Mouse (Mus musculus): ENCODE results near the gene Afg3l1. TPM values are rescaled to one million over a fixed set of nuclear protein-coding genes. Genes with fewer than 3 reads are reported as not detected.

The Afg3l1 gene
- 27.3 TPM for polyA plus RNA-seq (2014; fragmentation: Illumina TruSeq; extraction: RNeasy Lipid Tissue Mini Kit (QIAGEN cat#74804); ENCODE audit: low read depth, low replicate concordance)

DNA sequence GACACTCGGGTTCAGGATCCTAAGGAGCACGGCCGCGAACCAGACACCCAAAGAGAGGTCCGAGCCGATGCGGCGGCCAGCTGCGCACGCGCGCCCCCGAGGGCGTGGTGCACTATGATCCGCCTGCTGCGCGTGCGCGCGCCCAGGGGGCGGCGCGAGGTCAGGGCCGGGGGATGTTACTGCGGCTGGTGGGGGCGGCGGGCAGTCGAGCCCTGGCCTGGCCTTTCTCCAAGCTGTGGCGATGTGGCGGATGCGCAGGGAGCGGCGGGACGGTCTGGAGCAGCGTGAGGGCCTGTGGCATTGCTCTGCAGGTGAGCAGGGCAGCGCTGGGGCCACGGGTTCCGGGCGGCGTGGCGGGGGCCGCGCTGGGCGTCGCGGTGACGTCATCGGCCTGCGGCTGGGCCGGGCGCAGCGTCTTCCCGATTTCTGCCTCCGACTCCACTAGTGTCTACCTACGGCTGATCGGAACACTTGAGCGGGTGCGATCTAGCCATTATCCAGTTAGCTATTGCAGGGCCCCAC lies at the start of gene Afg3l1:
Afg3l1 (plus strand) TSS at position 167 of the 522 bp plus-strand sequence.

DNA sequence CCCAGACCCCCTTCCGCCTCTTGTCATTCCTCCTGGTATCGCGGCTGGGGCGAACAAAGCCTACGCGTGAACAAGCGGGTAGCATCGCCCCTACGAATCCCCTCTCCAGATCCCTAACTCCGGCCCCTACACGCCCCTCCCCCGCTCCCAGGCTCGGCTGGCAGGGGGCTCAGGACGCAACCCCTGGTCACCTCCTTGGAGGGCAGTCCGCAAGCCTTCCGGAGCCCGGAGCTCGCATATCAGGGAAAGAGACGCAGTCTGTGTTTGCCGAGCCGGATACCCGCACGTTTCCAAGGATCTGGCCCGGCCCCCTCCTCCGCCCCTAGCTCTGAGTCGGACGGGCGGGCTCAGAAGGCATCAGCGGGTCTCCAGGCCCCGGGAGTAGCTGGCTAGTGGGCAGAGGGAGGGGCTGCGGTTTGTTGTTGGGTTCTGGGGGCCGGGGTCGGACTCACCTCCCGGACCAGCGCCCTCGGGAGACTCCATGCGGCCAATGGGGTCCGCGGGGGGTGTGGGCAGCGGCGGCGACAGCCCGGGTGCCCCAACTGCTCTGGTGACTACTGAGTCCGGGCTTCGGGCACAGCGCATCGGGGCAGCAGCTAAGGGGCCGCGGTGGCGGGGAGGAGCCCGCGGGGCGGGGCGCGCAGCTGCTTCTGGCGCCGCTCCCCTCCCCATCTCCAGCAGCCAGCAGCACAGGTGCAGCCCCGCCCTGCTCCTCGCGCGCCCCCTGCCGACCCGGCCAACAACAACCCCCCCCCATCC lies 37.3 kb downstream of the Afg3l1 start, which contains the start of gene Dbndd1:
Dbndd1 (minus strand) TSS at position 683 of the 759 bp plus-strand sequence.

DNA sequence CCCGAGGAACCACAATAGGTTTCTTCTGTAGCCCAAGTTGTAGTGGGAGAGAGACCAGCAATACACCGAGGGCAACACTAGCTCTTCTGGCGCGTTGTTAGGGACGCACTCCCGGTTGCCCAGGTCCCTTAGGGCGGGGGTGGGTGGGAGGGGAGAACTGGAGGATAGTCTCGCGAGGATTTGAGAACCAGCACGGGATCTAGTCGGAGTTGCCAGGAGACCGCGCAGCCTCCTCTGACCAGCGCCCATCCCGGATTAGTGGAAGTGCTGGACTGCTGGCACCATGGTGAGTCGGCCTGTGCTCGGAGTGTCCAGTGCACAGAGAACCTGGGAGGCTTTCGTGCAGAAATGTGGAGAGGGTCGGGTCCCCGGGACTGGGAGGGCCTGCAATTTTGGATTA lies 41.0 kb downstream of the Afg3l1 start, which contains the start of gene Gas8:
Gas8 (plus strand) TSS at position 168 of the 400 bp plus-strand sequence.

Other genes with a start within 250 kb of the Afg3l1 start
- 8.1 TPM for gene Spata2l, start 241.7 kb upstream of the Afg3l1 start, polyA plus RNA-seq (2014; fragmentation: Illumina TruSeq; extraction: RNeasy Lipid Tissue Mini Kit (QIAGEN cat#74804); ENCODE audit: low read depth, low replicate concordance)
- gene Zfp276, start 223.7 kb upstream of the Afg3l1 start, polyA plus RNA-seq (2014; fragmentation: Illumina TruSeq; extraction: RNeasy Lipid Tissue Mini Kit (QIAGEN cat#74804); ENCODE audit: low read depth, low replicate concordance), result 19.5 TPM
- 21.3 TPM for gene Vps9d1, start 223.6 kb upstream of the Afg3l1 start, polyA plus RNA-seq (2014; fragmentation: Illumina TruSeq; extraction: RNeasy Lipid Tissue Mini Kit (QIAGEN cat#74804); ENCODE audit: low read depth, low replicate concordance)
- gene Fanca, start 159.3 kb upstream of the Afg3l1 start, polyA plus RNA-seq (2014; fragmentation: Illumina TruSeq; extraction: RNeasy Lipid Tissue Mini Kit (QIAGEN cat#74804); ENCODE audit: low read depth, low replicate concordance), result 42.5 TPM
- 2.4 TPM for gene Spire2, start 145.2 kb upstream of the Afg3l1 start, polyA plus RNA-seq (2014; fragmentation: Illumina TruSeq; extraction: RNeasy Lipid Tissue Mini Kit (QIAGEN cat#74804); ENCODE audit: low read depth, low replicate concordance)
- gene Tcf25, start 104.2 kb upstream of the Afg3l1 start, polyA plus RNA-seq (2014; fragmentation: Illumina TruSeq; extraction: RNeasy Lipid Tissue Mini Kit (QIAGEN cat#74804); ENCODE audit: low read depth, low replicate concordance), result 213 TPM
- gene Mc1r, start 70.8 kb upstream of the Afg3l1 start, polyA plus RNA-seq (2014; fragmentation: Illumina TruSeq; extraction: RNeasy Lipid Tissue Mini Kit (QIAGEN cat#74804); ENCODE audit: low read depth, low replicate concordance), result not detected
- gene Tubb3, start 66.5 kb upstream of the Afg3l1 start, polyA plus RNA-seq (2014; fragmentation: Illumina TruSeq; extraction: RNeasy Lipid Tissue Mini Kit (QIAGEN cat#74804); ENCODE audit: low read depth, low replicate concordance), result 0.84 TPM
- 30.5 TPM for gene Def8, start 54.4 kb upstream of the Afg3l1 start, polyA plus RNA-seq (2014; fragmentation: Illumina TruSeq; extraction: RNeasy Lipid Tissue Mini Kit (QIAGEN cat#74804); ENCODE audit: low read depth, low replicate concordance)
- 3.1 TPM for gene Dbndd1, start 37.6 kb downstream of the Afg3l1 start, polyA plus RNA-seq (2014; fragmentation: Illumina TruSeq; extraction: RNeasy Lipid Tissue Mini Kit (QIAGEN cat#74804); ENCODE audit: low read depth, low replicate concordance)
- gene Gas8, start 40.9 kb downstream of the Afg3l1 start, polyA plus RNA-seq (2014; fragmentation: Illumina TruSeq; extraction: RNeasy Lipid Tissue Mini Kit (QIAGEN cat#74804); ENCODE audit: low read depth, low replicate concordance), result 17.9 TPM
- 23.0 TPM for gene Rhou, start 176.0 kb downstream of the Afg3l1 start, polyA plus RNA-seq (2014; fragmentation: Illumina TruSeq; extraction: RNeasy Lipid Tissue Mini Kit (QIAGEN cat#74804); ENCODE audit: low read depth, low replicate concordance)